Mouse (Mus musculus) erythroblast, embryonic 14.5 days (primary cell): ENCODE results near the gene Gm7879.

Source experiments
- GATA1 ChIP-seq: IDR thresholded peaks from 2 replicates; pipeline ENCODE4 v1.6.1; 2012; ENCODE audit warnings: low read length, inconsistent platforms, mixed read lengths
- TAL1 ChIP-seq: IDR thresholded peaks from 3 replicates; pipeline ENCODE4 v1.6.1; 2012; ENCODE audit warnings: low read length, inconsistent platforms, mixed read lengths

DNA sequence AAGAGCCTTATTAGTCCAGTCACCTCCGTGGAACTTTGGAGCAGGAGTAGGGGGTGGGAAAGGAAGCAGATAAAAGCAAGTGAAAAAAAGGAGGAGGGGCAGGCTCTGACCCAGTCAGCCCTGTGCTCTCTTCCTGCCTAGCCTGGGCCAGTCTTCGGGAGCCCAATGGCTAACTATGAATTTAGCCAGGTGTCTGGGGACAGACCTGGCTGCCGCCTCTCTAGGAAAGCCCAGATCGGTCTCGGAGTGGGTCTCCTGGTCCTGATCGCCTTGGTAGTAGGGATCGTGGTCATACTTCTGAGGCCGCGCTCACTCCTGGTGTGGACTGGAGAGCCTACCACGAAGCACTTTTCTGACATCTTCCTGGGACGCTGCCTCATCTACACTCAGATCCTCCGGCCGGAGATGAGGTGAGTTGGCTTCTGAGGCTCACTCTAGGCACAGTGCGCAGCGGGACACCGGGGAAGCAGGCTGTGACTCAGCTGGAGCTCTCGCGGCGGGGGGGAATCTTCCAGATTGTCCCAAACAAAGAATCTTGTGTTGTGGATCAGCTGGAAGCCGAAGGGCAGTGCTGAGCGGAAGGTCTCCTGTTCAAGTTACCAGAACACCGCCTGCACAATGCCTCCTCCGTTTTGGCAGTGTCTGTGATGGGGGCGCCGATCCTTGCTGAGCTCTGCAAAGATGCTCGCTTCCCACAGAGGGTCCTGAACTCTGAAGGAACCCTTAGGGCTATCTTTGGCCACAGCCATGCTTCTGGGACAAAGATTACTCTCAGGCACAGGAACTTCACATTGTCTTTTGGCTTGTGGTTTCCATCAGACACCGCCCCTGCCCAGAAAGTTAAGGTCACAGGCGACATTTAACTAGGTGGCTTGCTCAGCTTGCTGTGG lies 44.0 kb upstream of the Gm7879 start:
- TF ChIP-seq GATA1 (no peak), TAL1 (no peak)
